Mouse (Mus musculus) E14TG2a.4 (cell line): ENCODE measurements around the gene Sash1.

Experiments
- H3K27me3 ChIP-seq: 2 replicates; pipeline ENCODE4 v1.6.1; 2014; ENCODE audit warnings: low read length, control low read depth; ENCODE audit not compliant: insufficient read depth
- H3K36me3 ChIP-seq: 2 replicates; pipeline ENCODE4 v1.6.1; 2014; ENCODE audit warnings: low read length, control low read depth; ENCODE audit not compliant: insufficient read depth
- H3K4me1 ChIP-seq: replicated peaks from 2 replicates; pipeline ENCODE4 v1.6.1; 2014; ENCODE audit warnings: low read depth, low read length, control low read depth
- H3K4me3 ChIP-seq: replicated peaks from 2 replicates; pipeline ENCODE4 v1.5.1; 2014; ENCODE audit warnings: mild to moderate bottlenecking, low read length
- H3K9me3 ChIP-seq: 2 replicates; pipeline ENCODE4 v1.6.1; 2014; ENCODE audit warnings: low read length, control low read depth
- CTCF ChIP-seq: conservative IDR thresholded peaks from 2 replicates; pipeline ENCODE4 v1.5.1; 2014; ENCODE audit warnings: low read length
- NANOG ChIP-seq: IDR thresholded peaks from 2 replicates; pipeline ENCODE4 v1.6.1; 2014; ENCODE audit warnings: borderline replicate concordance, low read length, mixed read lengths
- POU5F1 ChIP-seq: IDR thresholded peaks from 2 replicates; pipeline ENCODE4 v1.6.1; 2014; ENCODE audit warnings: low read length, borderline replicate concordance

Sash1 gene

GRCm38 (mm10) chr10:8792412-8792811 is 93.5 kb downstream of the Sash1 start:
- Histone ChIP-seq H3K4me3 (no peak overlapping the region), H3K9me3 (no peaks in the 10 kb centered on the region), H3K4me1 (peaks cover 3% of the 10 kb centered on the region), H3K36me3 (peaks cover 71% of the 10 kb centered on the region), H3K27me3 (no peaks in the 10 kb centered on the region)
- no peak for TF ChIP-seq NANOG
- peak; percentile 90 for TF ChIP-seq CTCF
- no peak for TF ChIP-seq POU5F1

GRCm38 (mm10) chr10:8789096-8789495 is 96.8 kb downstream of the Sash1 start:
- TF ChIP-seq POU5F1 (no peak), NANOG (no peak), CTCF (no peak)
- Histone ChIP-seq H3K27me3 (no peaks in the 10 kb centered on the region), H3K4me3 (no peak overlapping the region), H3K4me1 (peaks cover 6% of the 10 kb centered on the region; the same call in 1 of the 2 replicates), H3K36me3 (peaks cover 80% of the 10 kb centered on the region), H3K9me3 (no peaks in the 10 kb centered on the region)

- TF ChIP-seq CTCF = no peak
- TF ChIP-seq NANOG = no peak
- TF ChIP-seq POU5F1 = no peak
- Histone ChIP-seq H3K36me3 (peaks cover 89% of the 10 kb centered on the region), H3K4me3 (no peak overlapping the region), H3K27me3 (no peaks in the 10 kb centered on the region), H3K4me1 (peaks cover 3% of the 10 kb centered on the region; the same call in 1 of the 2 replicates), H3K9me3 (no peaks in the 10 kb centered on the region)
Observed at GRCm38 (mm10) chr10:8787221-8787620, 98.6 kb downstream of the Sash1 start.

- no peaks in the 10 kb centered on the region for H3K9me3 ChIP-seq
- H3K36me3 ChIP-seq = peaks cover 92% of the 10 kb centered on the region
- no peak for TF ChIP-seq POU5F1
- no peak for TF ChIP-seq NANOG
- no peak for TF ChIP-seq CTCF
- peaks cover 7% of the 10 kb centered on the region; the same call in 1 of the 2 replicates for H3K4me1 ChIP-seq
- H3K27me3 ChIP-seq = no peaks in the 10 kb centered on the region
- H3K4me3 ChIP-seq = no peak overlapping the region
Observed at GRCm38 (mm10) chr10:8785451-8786145, 100.3 kb downstream of the Sash1 start.

- peaks cover 10% of the 10 kb centered on the region; the same call in 1 of the 2 replicates for H3K4me1 ChIP-seq
- H3K4me3 ChIP-seq = no peak overlapping the region
- H3K9me3 ChIP-seq = no peaks in the 10 kb centered on the region
- TF ChIP-seq NANOG = no peak
- TF ChIP-seq CTCF = no peak
- TF ChIP-seq POU5F1 = no peak
- no peaks in the 10 kb centered on the region for H3K27me3 ChIP-seq
- H3K36me3 ChIP-seq = peaks cover 91% of the 10 kb centered on the region
Observed at GRCm38 (mm10) chr10:8781876-8782372, 103.9 kb downstream of the Sash1 start.

- H3K27me3 ChIP-seq = no peaks in the 10 kb centered on the region
- H3K36me3 ChIP-seq = peaks cover 92% of the 10 kb centered on the region
- no peaks in the 10 kb centered on the region for H3K9me3 ChIP-seq
- TF ChIP-seq CTCF = no peak
- no peak for TF ChIP-seq POU5F1
- no peak for TF ChIP-seq NANOG
- H3K4me1 ChIP-seq = peaks cover 7% of the 10 kb centered on the region; the same call in 1 of the 2 replicates
- H3K4me3 ChIP-seq = no peak overlapping the region
Observed at GRCm38 (mm10) chr10:8779842-8780241, 106.0 kb downstream of the Sash1 start.

- peaks cover 7% of the 10 kb centered on the region; the same call in 1 of the 2 replicates for H3K4me1 ChIP-seq
- H3K4me3 ChIP-seq = no peak overlapping the region
- TF ChIP-seq NANOG (no peak), CTCF (peak; percentile 74), POU5F1 (no peak)
Observed at GRCm38 (mm10) chr10:8778845-8779244, 107.0 kb downstream of the Sash1 start.

GRCm38 (mm10) chr10:8777552-8778253 is 108.2 kb downstream of the Sash1 start:
- peaks cover 84% of the 10 kb centered on the region for H3K36me3 ChIP-seq
- H3K9me3 ChIP-seq = no peaks in the 10 kb centered on the region
- no peak overlapping the region for H3K4me3 ChIP-seq
- peaks cover 8% of the 10 kb centered on the region for H3K4me1 ChIP-seq
- no peaks in the 10 kb centered on the region for H3K27me3 ChIP-seq
- TF ChIP-seq NANOG (no peak), CTCF (no peak), POU5F1 (no peak)

More at GRCm38 (mm10) chr10:8778845-8779244, 107.0 kb downstream of the Sash1 start:
- Histone ChIP-seq H3K27me3 (no peaks in the 10 kb centered on the region), H3K36me3 (peaks cover 88% of the 10 kb centered on the region), H3K9me3 (no peaks in the 10 kb centered on the region)
